Mouse (Mus musculus): ENCODE results near the gene Tkt. TPM values are rescaled to one million over a fixed set of nuclear protein-coding genes. Genes with fewer than 3 reads are reported as not detected.
A peak's percentile ranks its signal among the peaks of the same experiment; 100 is the strongest.
"Not testable (repeated sequence)": the region's sequence is repeated elsewhere in the genome, so short reads cannot be mapped to it uniquely, and the experiment has no call there.

Tkt gene
- polyA plus RNA-seq, 1 experiment from 2014 or later, result 316 TPM

DNA sequence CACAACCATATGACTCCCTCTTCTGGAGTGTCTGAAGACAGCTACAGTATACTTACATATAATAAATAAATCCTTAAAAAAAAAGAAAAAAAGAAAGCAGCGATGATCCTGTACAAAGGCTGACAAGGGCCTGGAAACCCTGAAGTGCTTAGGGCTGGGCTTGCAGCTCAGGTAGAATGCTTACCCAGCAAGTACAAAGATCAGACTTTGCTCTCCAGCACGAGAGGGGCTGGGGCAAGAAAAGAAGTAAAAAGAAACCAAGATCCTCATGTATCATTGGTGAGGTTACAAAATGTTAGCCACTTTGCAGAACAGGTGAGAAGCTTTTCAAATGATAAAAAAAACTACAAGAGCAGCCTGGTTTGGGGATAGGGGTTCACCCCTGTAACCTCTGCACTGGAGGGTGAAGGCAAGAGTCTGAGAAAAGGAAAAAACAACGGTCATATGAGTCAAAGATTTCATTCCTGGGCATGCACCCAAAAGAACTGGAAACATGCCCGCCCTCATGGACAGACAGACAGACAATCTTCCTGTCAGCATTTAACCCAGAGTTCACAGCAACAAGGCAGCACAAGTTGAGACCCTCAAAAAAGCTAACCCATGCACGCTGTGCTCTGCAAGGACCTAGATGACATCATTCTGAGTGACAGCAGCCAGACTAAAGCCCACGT, 14.2 kb upstream of the Tkt start:
- no peak overlapping the region for H3K4me3 ChIP-seq
- 90% methylated on average over 6 of the region's 6 CpGs for WGBS

DNA sequence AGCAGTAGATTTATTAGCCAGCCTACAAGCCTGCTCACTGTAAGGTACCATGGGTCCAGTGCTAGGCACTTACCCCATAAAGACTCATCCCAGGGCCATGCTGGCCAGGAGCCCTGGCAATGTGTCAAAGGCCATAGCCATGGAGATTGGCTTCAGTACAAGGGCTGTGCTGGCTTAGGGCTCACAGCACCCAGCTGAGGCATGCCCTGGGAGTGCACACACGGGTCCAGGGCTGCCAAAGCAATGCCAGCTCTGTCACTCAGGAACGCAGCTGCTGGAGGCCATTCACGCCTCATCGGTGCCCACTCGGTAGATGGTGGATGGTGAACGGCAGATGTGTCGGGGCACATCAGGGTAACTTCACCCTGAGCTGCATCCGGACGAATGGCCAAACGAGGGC, 6.6 kb upstream of the Tkt start:
- Histone ChIP-seq H3K4me3 (no peak overlapping the region), H3K27me3 (replicated peaks; ENCODE audit: low read depth, poor library complexity, severe bottlenecking) (no peaks in the 10 kb centered on the region), H3K27ac (replicated peaks) (no peak overlapping the region), H3K4me1 (peaks cover 10% of the 10 kb centered on the region), H3K36me3 (replicated peaks) (no peaks in the 10 kb centered on the region), H3K9me3 (no peaks in the 10 kb centered on the region)
- 57% methylated on average over 10 of the region's 10 CpGs for WGBS
- no peak for DNase-seq (ENCODE audit: low spot score)

More for the DNA sequence above, 14.2 kb upstream of the Tkt start:
- H3K27me3 ChIP-seq (replicated peaks; ENCODE audit: low read depth, poor library complexity, severe bottlenecking), result no peaks in the 10 kb centered on the region
- no peak for DNase-seq (ENCODE audit: low spot score)
- no peaks in the 10 kb centered on the region for H3K4me1 ChIP-seq
- no peaks in the 10 kb centered on the region for H3K9me3 ChIP-seq
- peaks cover 11% of the 10 kb centered on the region for H3K36me3 ChIP-seq (replicated peaks)
- no peak overlapping the region for H3K27ac ChIP-seq (replicated peaks)

DNA sequence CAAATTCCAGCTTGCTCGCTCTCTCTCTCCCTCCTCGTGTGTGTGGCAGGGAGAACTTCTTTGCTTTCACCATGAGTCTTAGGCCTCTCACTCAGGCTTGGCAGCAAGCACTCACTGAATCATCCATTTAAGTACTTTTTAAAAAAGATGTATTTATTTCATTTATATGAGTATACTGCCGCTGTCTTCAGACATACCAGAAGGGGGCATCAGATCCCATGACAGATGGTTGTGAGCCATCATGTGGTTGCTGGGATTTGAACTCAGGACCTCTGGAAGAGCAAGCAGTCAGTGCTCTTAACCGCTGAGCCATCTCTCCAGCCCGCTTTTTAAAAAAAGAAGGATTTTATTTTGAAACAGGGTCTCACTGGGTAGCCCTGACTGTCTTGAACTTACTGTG, 4.8 kb upstream of the Tkt start:
- not testable (repeated sequence) for H3K4me3 ChIP-seq; DNase-seq (ENCODE audit: low spot score)
- WGBS, result 83% methylated on average over 5 of the region's 5 CpGs

DNA sequence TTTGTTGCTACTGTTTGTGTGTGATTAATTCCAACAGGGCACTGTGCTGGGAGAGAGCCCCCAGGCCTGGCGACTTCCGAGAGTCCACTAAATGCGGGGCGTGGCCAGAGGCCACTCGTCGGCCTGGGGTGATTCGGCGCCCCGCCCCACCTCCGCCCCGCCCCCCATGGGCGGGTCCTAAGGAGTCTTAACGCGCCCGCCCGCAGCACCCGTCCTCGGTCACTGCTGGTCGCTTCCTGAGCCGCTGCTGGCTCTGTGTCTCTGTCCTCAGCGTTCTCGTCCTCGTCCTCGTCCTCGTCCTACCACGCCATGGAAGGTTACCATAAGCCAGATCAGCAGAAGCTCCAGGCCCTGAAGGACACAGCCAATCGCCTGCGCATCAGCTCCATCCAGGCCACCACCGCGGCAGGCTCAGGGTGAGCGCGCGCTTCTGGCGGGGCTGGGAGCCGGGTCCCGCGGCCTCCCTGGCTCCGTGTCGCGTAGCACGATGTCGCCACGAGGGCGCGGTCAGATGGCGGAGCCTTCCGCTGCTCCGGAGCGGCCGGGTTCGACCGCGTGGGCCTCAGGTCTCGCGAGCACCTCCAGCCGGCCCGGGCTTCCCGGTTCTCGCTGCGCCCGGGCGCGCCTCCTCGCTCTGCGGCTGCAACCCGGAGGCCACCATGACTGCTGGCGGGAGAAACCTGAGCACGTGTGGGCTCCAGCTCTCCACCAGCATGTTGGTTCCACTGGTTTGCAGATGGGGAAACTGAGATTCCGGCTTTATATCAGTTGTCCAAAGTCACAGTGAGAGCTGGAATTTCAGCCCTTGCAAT, 1.0 kb downstream of the Tkt start:
- no peaks in the 10 kb centered on the region for H3K27me3 ChIP-seq (replicated peaks; ENCODE audit: low read depth, poor library complexity, severe bottlenecking)
- peaks cover 22% of the 10 kb centered on the region for H3K36me3 ChIP-seq (replicated peaks)
- peak overlapping the region; percentile 91 for H3K4me3 ChIP-seq
- peaks cover 42% of the 10 kb centered on the region for H3K4me1 ChIP-seq
- peak; percentile 97 for DNase-seq (ENCODE audit: low spot score)
- no peaks in the 10 kb centered on the region for H3K9me3 ChIP-seq
- H3K27ac ChIP-seq (replicated peaks), result peak overlapping the region; percentile 97
- WGBS, result 0% methylated on average over 69 of the region's 69 CpGs

More for the DNA sequence above, 4.8 kb upstream of the Tkt start:
- H3K9me3 ChIP-seq; H3K27ac ChIP-seq (replicated peaks); H3K36me3 ChIP-seq (replicated peaks); H3K27me3 ChIP-seq (replicated peaks; ENCODE audit: low read depth, poor library complexity, severe bottlenecking): not testable (repeated sequence)
- peaks cover 18% of the 10 kb centered on the region for H3K4me1 ChIP-seq

DNA sequence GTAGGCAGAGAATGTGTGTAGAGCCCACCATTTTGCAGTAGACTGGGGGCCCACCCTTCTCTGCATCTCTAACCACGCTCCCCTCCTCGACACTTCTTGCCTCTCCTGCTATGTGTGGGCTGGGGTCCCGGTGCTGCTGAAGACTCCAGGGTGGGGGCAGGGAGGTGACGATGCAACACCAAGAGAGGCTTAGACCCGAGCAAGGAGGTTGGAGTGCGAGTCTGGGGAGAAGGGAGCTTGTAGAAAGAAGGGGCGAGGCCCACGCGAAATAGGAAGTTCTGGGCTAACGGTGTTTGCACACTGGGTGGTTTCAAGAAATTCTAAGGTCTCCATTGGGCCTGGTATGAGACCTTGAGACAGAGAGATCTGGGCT, 1.6 kb downstream of the Tkt start:
- peaks cover 40% of the 10 kb centered on the region for H3K4me1 ChIP-seq

DNA sequence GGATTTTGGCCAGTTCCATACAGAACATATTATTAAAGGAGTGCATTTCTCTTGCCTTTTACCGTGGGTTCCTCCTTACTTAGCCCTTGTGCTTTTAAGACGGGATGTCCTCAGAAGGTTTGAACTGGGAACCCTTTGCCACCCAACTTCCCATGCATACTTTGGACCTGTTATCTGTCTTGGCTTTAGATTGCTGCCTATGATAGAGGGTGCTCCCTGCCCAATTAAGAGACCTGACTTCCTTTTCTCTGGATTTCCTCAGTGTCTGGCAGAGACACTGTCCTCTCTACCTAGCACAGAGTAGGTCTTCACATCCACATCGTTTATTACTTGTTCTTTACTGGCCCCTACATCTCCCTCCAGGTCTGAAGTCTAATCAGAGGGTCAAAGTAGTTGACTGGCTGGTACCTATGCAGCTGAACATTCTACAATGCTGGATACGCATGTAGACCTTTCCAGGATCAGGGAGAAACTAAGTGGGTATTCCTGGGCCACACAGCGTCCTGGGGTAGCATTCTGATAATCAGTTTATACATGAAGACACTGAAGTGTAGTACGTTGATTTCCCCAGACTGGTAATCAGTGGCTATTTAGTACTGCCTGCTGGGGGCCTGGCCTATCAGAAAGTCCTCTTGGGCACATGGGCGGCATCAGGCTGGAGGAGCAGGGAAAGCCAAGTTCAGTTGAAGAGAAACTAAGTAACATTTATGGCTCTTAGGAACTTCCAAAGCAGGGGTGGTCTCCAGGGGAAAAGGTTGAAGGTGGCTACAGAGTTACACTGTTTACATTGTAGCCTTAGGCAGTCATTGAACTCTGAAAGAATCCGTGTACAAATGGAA, 2.3 kb downstream of the Tkt start:
- Histone ChIP-seq H3K36me3 (replicated peaks) (peaks cover 35% of the 10 kb centered on the region), H3K27me3 (replicated peaks; ENCODE audit: low read depth, poor library complexity, severe bottlenecking) (no peaks in the 10 kb centered on the region), H3K4me3 (peak overlapping the region; percentile 91), H3K9me3 (no peaks in the 10 kb centered on the region), H3K4me1 (peaks cover 40% of the 10 kb centered on the region), H3K27ac (replicated peaks) (peak overlapping the region; percentile 97)
- no peak for DNase-seq (ENCODE audit: low spot score)
- 40% methylated on average over 8 of the region's 8 CpGs for WGBS

More for the DNA sequence above, 1.6 kb downstream of the Tkt start:
- Histone ChIP-seq H3K36me3 (replicated peaks) (peaks cover 28% of the 10 kb centered on the region), H3K9me3 (no peaks in the 10 kb centered on the region), H3K4me3 (peak overlapping the region; percentile 91), H3K27ac (replicated peaks) (peak overlapping the region; percentile 97), H3K27me3 (replicated peaks; ENCODE audit: low read depth, poor library complexity, severe bottlenecking) (no peaks in the 10 kb centered on the region)
- DNase-seq (ENCODE audit: low spot score), result no peak
- WGBS, result under 1% methylated on average over 10 of the region's 10 CpGs

DNA sequence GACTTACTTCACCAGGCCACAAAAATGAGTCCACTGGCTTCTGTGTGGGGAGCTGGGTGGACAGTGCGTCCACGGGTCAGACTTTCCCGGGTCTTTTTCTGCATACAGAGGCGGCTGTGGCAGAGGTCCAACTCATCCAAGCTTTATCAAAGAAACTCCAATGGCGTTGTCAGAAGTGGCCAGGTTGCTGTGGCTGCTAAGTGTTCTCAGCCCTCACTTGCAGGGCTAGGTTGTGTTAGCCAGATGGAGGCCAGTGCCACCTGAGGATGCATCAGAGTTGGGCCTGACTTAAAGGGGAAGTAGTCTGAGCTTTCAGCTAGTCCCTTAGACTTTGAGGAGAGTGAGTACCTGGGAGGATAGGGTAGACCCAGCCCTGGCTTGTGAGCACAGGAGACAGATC, 3.4 kb downstream of the Tkt start:
- Histone ChIP-seq H3K27ac (replicated peaks) (0 out of 2 replicates have a peak overlapping the region, but pooled peaks have one; percentile 0), H3K27me3 (replicated peaks; ENCODE audit: low read depth, poor library complexity, severe bottlenecking) (no peaks in the 10 kb centered on the region), H3K4me3 (peak overlapping the region; percentile 91), H3K4me1 (peaks cover 40% of the 10 kb centered on the region), H3K9me3 (no peaks in the 10 kb centered on the region; the same call in 1 of the 2 replicates), H3K36me3 (replicated peaks) (peaks cover 46% of the 10 kb centered on the region)
- DNase-seq (ENCODE audit: low spot score), result no peak
- 83% methylated on average over 5 of the region's 5 CpGs for WGBS

DNA sequence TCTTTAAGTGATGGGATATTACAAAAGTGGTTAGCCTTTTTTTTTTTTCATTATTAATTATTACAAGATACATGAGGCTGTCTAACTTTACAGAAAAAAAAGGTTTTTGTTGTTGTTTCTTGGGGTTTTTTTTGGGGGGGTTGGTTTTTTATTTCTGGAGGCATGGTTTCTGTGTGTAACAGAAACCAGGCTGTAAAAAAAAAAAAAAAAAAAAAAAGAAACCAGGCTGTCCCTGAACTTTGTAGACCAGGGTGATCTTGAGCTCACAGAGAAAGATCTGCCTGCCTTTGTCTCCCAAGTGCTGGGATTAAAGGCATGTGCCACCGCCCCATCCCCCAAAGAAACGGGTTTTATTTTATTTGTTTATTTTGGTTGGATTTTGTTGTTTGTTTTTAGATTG, 3.8 kb downstream of the Tkt start:
- WGBS, result 86% methylated on average over 2 of the region's 2 CpGs

DNA sequence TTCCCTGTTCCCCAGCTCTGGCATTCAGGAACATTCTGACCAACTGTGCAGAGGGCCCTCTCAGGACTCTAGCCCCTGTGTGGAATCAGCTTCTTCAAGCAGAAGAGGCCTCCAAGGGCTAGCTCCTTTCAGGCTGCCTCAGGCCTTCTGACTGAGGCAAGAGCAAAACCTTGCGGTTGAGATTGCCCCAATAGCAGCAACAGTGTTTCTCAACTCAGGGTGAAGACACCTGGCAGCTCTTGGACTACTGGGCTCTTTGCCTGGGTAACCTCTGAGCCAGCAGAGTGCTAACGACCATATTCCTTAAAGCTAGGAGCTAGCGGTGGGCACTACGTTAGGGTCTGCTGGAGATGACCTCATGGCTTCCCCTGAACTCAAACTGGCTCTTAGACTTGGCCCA, 5.0 kb downstream of the Tkt start:
- Histone ChIP-seq H3K4me1 (peaks cover 36% of the 10 kb centered on the region), H3K27me3 (replicated peaks; ENCODE audit: low read depth, poor library complexity, severe bottlenecking) (no peaks in the 10 kb centered on the region), H3K36me3 (replicated peaks) (peaks cover 62% of the 10 kb centered on the region), H3K27ac (replicated peaks) (no peak overlapping the region), H3K4me3 (no peak overlapping the region), H3K9me3 (no peaks in the 10 kb centered on the region; the same call in 1 of the 2 replicates)
- no peak for DNase-seq (ENCODE audit: low spot score)
- 91% methylated on average over 4 of the region's 4 CpGs for WGBS

More for the DNA sequence above, 3.8 kb downstream of the Tkt start:
- H3K4me3 ChIP-seq, result no peak overlapping the region
- no peaks in the 10 kb centered on the region for H3K27me3 ChIP-seq (replicated peaks; ENCODE audit: low read depth, poor library complexity, severe bottlenecking)
- H3K4me1 ChIP-seq, result peaks cover 40% of the 10 kb centered on the region
- no peak overlapping the region for H3K27ac ChIP-seq (replicated peaks)
- no peaks in the 10 kb centered on the region; the same call in 1 of the 2 replicates for H3K9me3 ChIP-seq
- DNase-seq (ENCODE audit: low spot score), result no peak
- H3K36me3 ChIP-seq (replicated peaks), result peaks cover 50% of the 10 kb centered on the region

DNA sequence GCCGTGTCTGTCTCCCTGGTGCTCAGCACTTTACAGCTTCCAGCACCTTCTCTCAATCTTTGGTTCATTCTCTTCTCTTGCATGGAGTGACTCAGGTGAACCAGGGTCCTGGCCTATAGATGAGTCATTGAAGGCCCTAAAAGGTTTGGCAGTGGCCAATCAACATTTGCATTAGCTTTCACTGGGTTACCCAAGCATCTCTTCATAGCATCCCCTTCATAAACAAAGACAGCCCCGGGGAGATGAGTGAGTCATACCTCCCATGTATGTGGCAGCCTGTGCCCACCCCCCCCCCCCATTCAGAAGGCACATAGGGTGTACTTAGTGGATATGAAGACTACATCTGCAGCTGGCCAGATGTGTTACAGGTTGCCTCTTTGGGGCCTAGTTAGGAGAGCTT, 8.5 kb downstream of the Tkt start:
- WGBS, result 85% methylated on average over 2 of the region's 2 CpGs
- Histone ChIP-seq H3K27ac (replicated peaks) (no peak overlapping the region), H3K27me3 (replicated peaks; ENCODE audit: low read depth, poor library complexity, severe bottlenecking) (no peaks in the 10 kb centered on the region), H3K9me3 (no peaks in the 10 kb centered on the region; the same call in 1 of the 2 replicates), H3K36me3 (replicated peaks) (peaks cover 93% of the 10 kb centered on the region), H3K4me1 (peaks cover 3% of the 10 kb centered on the region), H3K4me3 (no peak overlapping the region)
- DNase-seq (ENCODE audit: low spot score), result no peak

DNA sequence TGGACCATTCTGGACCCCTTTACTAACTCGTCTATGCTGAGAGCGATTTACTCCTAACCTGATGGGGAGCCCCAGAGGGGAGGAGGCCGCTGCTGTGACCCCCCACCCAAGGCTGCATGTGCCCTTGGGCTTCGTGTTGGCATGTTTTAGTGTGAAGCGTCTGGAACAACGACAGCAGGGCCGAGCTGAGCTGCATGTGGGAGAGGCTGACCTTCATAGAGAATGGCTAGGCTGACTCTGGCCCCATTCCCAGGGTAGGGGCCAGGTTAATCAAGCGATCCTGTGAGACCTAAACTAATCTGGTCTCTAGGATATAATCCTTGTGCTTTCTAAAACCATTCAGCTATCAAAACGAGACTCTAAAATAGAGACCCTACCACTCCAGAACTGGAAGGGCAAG, 9.6 kb downstream of the Tkt start:
- no peak for DNase-seq (ENCODE audit: low spot score)
- WGBS, result 79% methylated on average over 9 of the region's 9 CpGs
- Histone ChIP-seq H3K36me3 (replicated peaks) (peaks cover 97% of the 10 kb centered on the region), H3K4me3 (no peak overlapping the region), H3K4me1 (peaks cover 2% of the 10 kb centered on the region; the same call in 1 of the 2 replicates), H3K27me3 (replicated peaks; ENCODE audit: low read depth, poor library complexity, severe bottlenecking) (no peaks in the 10 kb centered on the region), H3K9me3 (no peaks in the 10 kb centered on the region; the same call in 1 of the 2 replicates), H3K27ac (replicated peaks) (no peak overlapping the region)

DNA sequence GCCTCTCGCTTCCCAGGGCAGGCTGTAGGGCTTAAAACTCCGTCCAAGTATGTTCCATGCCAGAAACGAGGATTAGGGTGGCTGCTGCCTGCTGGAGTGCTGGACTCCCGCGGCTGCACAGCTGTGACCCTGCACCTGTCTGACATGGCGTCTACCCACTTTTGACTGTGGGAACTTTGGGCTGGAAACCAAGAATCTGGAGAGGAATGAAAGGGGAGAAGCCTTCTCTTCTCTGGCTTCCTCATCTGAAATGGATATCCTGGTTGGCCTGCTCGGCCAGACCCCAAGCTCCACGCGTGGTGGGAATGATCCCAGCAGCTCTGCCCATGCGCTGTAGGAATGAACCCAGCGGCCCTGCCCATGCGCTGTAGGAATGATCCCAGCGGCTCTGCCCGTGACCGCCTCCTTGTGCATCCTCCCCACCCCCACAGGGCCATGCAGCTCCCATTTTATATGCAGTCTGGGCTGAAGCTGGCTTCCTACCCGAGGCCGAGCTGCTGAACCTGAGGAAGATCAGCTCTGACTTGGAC, 11.2 kb downstream of the Tkt start:
- 90% methylated on average over 17 of the region's 17 CpGs for WGBS
- Histone ChIP-seq H3K4me3 (no peak overlapping the region), H3K27me3 (replicated peaks; ENCODE audit: low read depth, poor library complexity, severe bottlenecking) (no peaks in the 10 kb centered on the region), H3K27ac (replicated peaks) (no peak overlapping the region), H3K36me3 (replicated peaks) (peaks cover 98% of the 10 kb centered on the region), H3K9me3 (no peaks in the 10 kb centered on the region; the same call in 1 of the 2 replicates), H3K4me1 (peaks cover 2% of the 10 kb centered on the region; the same call in 1 of the 2 replicates)
- no peak for DNase-seq (ENCODE audit: low spot score)
